Mouse (Mus musculus) bone marrow, adult 2 months (tissue): ENCODE measurements around the gene Rab5if. TPM values are rescaled to one million over a fixed set of nuclear protein-coding genes. Genes with fewer than 3 reads are reported as not detected.
"Not testable (repeated sequence)": the region's sequence is repeated elsewhere in the genome, so short reads cannot be mapped to it uniquely, and the experiment has no call there.

Experiments used
- H3K27ac ChIP-seq: fragments of 200-500 bp; 2 replicates; pipeline ENCODE4 v1.5.1; 2012; ENCODE audit warnings: low read depth, mild to moderate bottlenecking, control low read depth, inconsistent platforms, low read length; ENCODE audit not compliant: control insufficient read depth, poor library complexity, insufficient read depth
- H3K4me1 ChIP-seq: fragments of 200-500 bp; 2 replicates; pipeline ENCODE4 v1.6.1; 2011; ENCODE audit warnings: low read length; ENCODE audit not compliant: control insufficient read depth, insufficient read depth
- H3K4me3 ChIP-seq: fragments of 200-500 bp; replicated peaks from 2 replicates; pipeline ENCODE3; 2011; ENCODE audit warnings: mild to moderate bottlenecking, low read depth, low read length, control low read depth; ENCODE audit not compliant: control insufficient read depth
- CTCF ChIP-seq: fragments of 200-500 bp; IDR thresholded peaks from 2 replicates; pipeline ENCODE4 v1.5.1; 2011; ENCODE audit warnings: low read length, control low read depth; ENCODE audit not compliant: control insufficient read depth, insufficient read depth
- POLR2A ChIP-seq: fragments of 200-500 bp; IDR thresholded peaks from 2 replicates; pipeline ENCODE4 v1.6.1; 2011; ENCODE audit warnings: low read depth, mild to moderate bottlenecking, control low read depth, low read length, borderline replicate concordance; ENCODE audit not compliant: control insufficient read depth
- WGBS: fragments of 180-500 bp; shearing (Covaris S2); methylation state at CpG from one replicate; pipeline ENCODE4 v1.1.7; 2018; 5-methylcytosine and 5-hydroxymethylcytosine counted together
- polyA plus RNA-seq: library from polyadenylated mRNA; stranded (reverse); fragments of >200 nt; gene quantifications from 2 replicates; pipeline ENCODE4 v1.2.4, GENCODE M21; 2011; ENCODE audit warnings: low replicate concordance; ENCODE audit not compliant: missing spikeins, insufficient read depth, insufficient read length

Gene Rab5if
- polyA plus RNA-seq, 1 experiment: 82.3 TPM

GRCm38 (mm10) chr2:156847653-156848052 is 15.3 kb upstream of the Rab5if start:
- 78% methylated on average over 6 of the region's 6 CpGs for WGBS
- no peak overlapping the region for H3K27ac ChIP-seq

GRCm38 (mm10) chr2:156848526-156849182 is 14.3 kb upstream of the Rab5if start:
- Histone ChIP-seq H3K4me1 (peaks cover 3% of the 10 kb centered on the region), H3K4me3 (no peak overlapping the region), H3K27ac (no peak overlapping the region)
- 68% methylated on average over 6 of the region's 6 CpGs for WGBS
- TF ChIP-seq POLR2A (no peak), CTCF (no peak)

More at GRCm38 (mm10) chr2:156847653-156848052, 15.3 kb upstream of the Rab5if start:
- Histone ChIP-seq H3K4me3 (no peak overlapping the region), H3K4me1 (peaks cover 3% of the 10 kb centered on the region)
- TF ChIP-seq CTCF (no peak), POLR2A (no peak)

GRCm38 (mm10) chr2:156850505-156850904 is 12.4 kb upstream of the Rab5if start:
- no peak for TF ChIP-seq POLR2A
- no peak for TF ChIP-seq CTCF
- Histone ChIP-seq H3K4me3 (no peak overlapping the region), H3K27ac (peak overlapping the region; percentile 51; the same call in 1 of the 2 replicates), H3K4me1 (peaks cover 3% of the 10 kb centered on the region)
- WGBS: 61% methylated on average over 5 of the region's 5 CpGs

- not testable (repeated sequence) for H3K4me3 ChIP-seq, H3K4me1 ChIP-seq
Measured at GRCm38 (mm10) chr2:156853584-156853983, 9.3 kb upstream of the Rab5if start.

GRCm38 (mm10) chr2:156853999-156854771 is 8.7 kb upstream of the Rab5if start:
- H3K4me1 ChIP-seq, H3K4me3 ChIP-seq, H3K27ac ChIP-seq: not testable (repeated sequence)
- TF ChIP-seq CTCF: peak; percentile 27; the same call in 1 of the 2 replicates
- WGBS: 70% methylated on average over 13 of the region's 13 CpGs

More at GRCm38 (mm10) chr2:156853584-156853983, 9.3 kb upstream of the Rab5if start:
- 92% methylated on average over 8 of the region's 13 CpGs for WGBS
- H3K27ac ChIP-seq: not testable (repeated sequence)

GRCm38 (mm10) chr2:156856311-156856710 is 6.6 kb upstream of the Rab5if start:
- no peak for TF ChIP-seq POLR2A
- TF ChIP-seq CTCF: no peak
- Histone ChIP-seq H3K4me3 (no peak overlapping the region), H3K4me1 (peaks cover 5% of the 10 kb centered on the region), H3K27ac (peak overlapping the region; percentile 84)
- WGBS: 65% methylated on average over 1 of the region's 1 CpGs

- peaks cover 3% of the 10 kb centered on the region for H3K4me1 ChIP-seq
- TF ChIP-seq POLR2A (no peak), CTCF (no peak)
- H3K4me3 ChIP-seq: peak overlapping the region; percentile 56
- H3K27ac ChIP-seq: peak overlapping the region; percentile 84; the same call in 1 of the 2 replicates
- 18% methylated on average over 3 of the region's 3 CpGs for WGBS
Measured at GRCm38 (mm10) chr2:156857385-156857791, 5.5 kb upstream of the Rab5if start.

- H3K4me1 ChIP-seq: peaks cover 3% of the 10 kb centered on the region
- peak within 1 kb of the TSS; percentile 84; the same call in 1 of the 2 replicates for H3K27ac ChIP-seq
- TF ChIP-seq CTCF: no peak
- TF ChIP-seq POLR2A: no peak
- 79% methylated on average over 2 of the region's 2 CpGs for WGBS
- peak within 1 kb of the TSS; percentile 56 for H3K4me3 ChIP-seq
Measured at GRCm38 (mm10) chr2:156857835-156858234, 5.1 kb upstream of the Rab5if start, which contains the start of gene 4930518I15Rik. 4930518I15Rik (minus strand) TSS chr2:156857946.
